Mouse (Mus musculus): Measurements from ENCODE around the gene Gm20388.

DNA sequence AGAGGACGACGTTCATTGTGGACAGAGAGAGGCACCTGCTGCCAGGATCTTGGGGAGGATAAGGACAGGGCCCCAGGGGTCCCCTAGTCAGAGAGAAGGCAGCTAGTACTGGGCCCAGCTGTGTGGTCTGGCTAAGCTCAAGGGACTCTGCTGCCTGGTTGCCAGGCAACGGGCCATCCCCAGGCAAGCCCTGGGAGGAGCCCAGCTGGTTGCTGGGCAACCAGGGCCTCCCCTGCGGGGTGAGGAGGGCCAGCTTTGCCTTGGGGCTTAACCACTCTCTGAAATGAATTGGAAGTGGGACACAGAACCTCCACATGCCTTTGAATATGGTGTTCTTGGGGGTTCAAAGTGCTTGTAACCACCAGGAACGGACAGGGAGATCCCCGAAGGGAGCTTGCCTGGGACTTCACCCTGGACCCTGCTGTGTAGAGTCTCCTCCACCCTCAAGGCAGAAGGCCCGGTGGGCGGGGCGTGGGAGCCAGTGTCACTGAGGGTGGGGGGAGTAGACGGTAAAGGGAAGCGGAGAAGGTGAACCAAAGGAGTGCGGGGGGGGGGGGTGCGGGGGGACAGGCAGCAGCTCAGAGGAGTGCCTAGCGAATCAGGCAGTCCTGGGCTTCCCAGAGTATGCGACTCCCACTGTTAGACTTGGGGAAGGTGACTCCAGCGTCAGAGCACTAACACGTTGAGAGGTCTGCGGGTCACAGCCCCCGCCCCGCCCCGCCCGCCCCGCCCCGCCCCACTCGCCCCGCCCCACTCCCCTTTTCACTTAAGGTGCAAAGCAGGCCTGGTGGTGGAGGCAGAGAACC, 266.9 kb downstream of the Gm20388 start, which contains the start of gene Fam92b:
- TF ChIP-seq EP300 (IDR thresholded peaks at IDR 0.05; ENCODE audit: low read depth) (no peak), CTCF (IDR thresholded peaks at IDR 0.05; ENCODE audit: low read depth) (no peak)
